In the genomic region with DNA sequence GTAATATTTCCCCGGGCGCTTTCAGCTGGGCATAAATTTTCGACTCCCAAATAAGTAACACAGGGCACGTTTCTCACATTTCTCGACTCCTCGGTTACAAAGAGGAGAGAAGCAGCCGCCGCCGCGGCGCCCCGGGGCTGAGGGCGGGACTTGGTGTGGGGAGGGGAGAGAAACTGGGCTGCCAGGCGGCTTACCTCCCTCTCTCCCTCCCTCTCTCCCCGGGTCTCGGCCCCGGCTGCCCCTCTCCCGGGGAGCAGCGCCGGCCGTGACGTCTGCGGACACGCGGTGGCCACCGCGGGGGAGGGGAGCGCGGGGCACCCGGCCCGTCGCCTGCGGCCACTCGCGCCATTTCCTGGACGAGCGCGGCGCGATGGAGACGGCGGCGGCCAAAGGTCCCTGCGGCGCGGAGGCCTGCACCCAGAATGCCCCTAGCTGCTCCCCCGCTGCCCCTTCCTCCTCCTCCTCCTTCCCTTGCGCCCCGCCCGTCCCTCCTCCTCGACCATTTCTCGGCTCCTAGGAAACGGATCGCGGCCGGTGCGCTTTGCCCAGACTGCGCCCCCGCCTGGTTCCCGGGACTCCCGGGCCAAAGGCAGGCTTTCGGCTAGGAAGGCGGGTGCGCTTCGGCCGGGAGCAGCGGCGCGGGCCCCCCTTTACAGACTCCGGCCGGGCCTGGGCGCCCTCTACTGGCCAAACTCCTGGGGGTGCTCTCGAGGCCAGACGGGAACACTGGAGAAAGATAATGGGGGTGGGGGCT, we compare ENCODE assay signal across 1 mouse cellular context.
TF ChIP-seq lines count a peak whose summit lies in the region.

No protein-coding gene starts in this region.

TF ChIP-seq in CH12.LX, 34 proteins besides CTCF, POLR2A, EP300 and RAD21 (continued from another document):
- TF ChIP-seq TCF12 (IDR thresholded peaks at IDR 0.05; ENCODE audit: low read depth, low read length) = peak; percentile 52; the same call in 1 of the 2 replicates
- no peak for TF ChIP-seq E2F4 (IDR thresholded peaks at IDR 0.05; ENCODE audit: insufficient replicate concordance, low read depth, low read length)
- no peak for TF ChIP-seq GABPA (IDR thresholded peaks at IDR 0.05; ENCODE audit: insufficient replicate concordance, low read depth, low read length)
- no peak for TF ChIP-seq CHD1 (IDR thresholded peaks at IDR 0.05; ENCODE audit: low read depth, low read length)
- no peak; the same call in 1 of the 2 replicates for TF ChIP-seq ETS1 (conservative IDR thresholded peaks at IDR 0.05; ENCODE audit: low read depth, low read length)
- no peak for TF ChIP-seq ZNF384 (IDR thresholded peaks at IDR 0.05; ENCODE audit: low read depth, low read length)
- TF ChIP-seq SIN3A (IDR thresholded peaks at IDR 0.05; ENCODE audit: low read length) = no peak; the same call in 1 of the 2 replicates
- TF ChIP-seq ZMIZ1 (IDR thresholded peaks at IDR 0.05; ENCODE audit: low read depth, low read length) = peak; percentile 27; the same call in 1 of the 2 replicates
- TF ChIP-seq JUN (IDR thresholded peaks at IDR 0.05; ENCODE audit: insufficient read depth, low read depth, low read length) = no peak
- TF ChIP-seq BHLHE40 (IDR thresholded peaks at IDR 0.05; ENCODE audit: low read depth, low read length) = peak; percentile 67
- 0 out of 2 replicates have a peak, but pooled peaks have one; percentile 16 for TF ChIP-seq NRF1 (IDR thresholded peaks at IDR 0.05; ENCODE audit: low read depth, low read length)
- peak; percentile 31; the same call in 1 of the 2 replicates for TF ChIP-seq MEF2A (IDR thresholded peaks at IDR 0.05; ENCODE audit: borderline replicate concordance, low read depth, low read length)
- TF ChIP-seq MXI1 (IDR thresholded peaks at IDR 0.05; ENCODE audit: low read depth, low read length) = no peak; the same call in 1 of the 2 replicates
- TF ChIP-seq HCFC1 (IDR thresholded peaks at IDR 0.05; ENCODE audit: low read depth, low read length) = 0 out of 2 replicates have a peak, but pooled peaks have one; percentile 26
- no peak for TF ChIP-seq MAFK (IDR thresholded peaks at IDR 0.05; ENCODE audit: insufficient replicate concordance, low read length)
- peak; percentile 80; the same call in 1 of the 2 replicates for TF ChIP-seq IRF4 (IDR thresholded peaks at IDR 0.05; ENCODE audit: low read depth, low read length)
